Mouse (Mus musculus) C2C12 (cell line): ENCODE data around the gene Rerg.

Experiments
- CEBPB ChIP-seq: IDR thresholded peaks from one replicate; pipeline ENCODE4 v1.6.1; 2011; ENCODE audit warnings: low read depth, mild to moderate bottlenecking, control low read depth, moderate library complexity
- CTCF ChIP-seq: IDR thresholded peaks from one replicate; pipeline ENCODE4 v1.5.1; 2011; ENCODE audit not compliant: control insufficient read depth, insufficient read depth, insufficient read length
- FOSL1 ChIP-seq: IDR thresholded peaks from one replicate; pipeline ENCODE4 v1.8.0; 2011; ENCODE audit warnings: mild to moderate bottlenecking, low read length; ENCODE audit not compliant: poor library complexity, insufficient read depth, severe bottlenecking
- MAX ChIP-seq: IDR thresholded peaks from one replicate; pipeline ENCODE4 v1.6.1; 2011; ENCODE audit warnings: mild to moderate bottlenecking, control low read depth
- MYOD1 ChIP-seq: IDR thresholded peaks from one replicate; pipeline ENCODE4 v1.6.1; 2011; ENCODE audit warnings: low read depth; ENCODE audit not compliant: control insufficient read depth, insufficient read length
- MYOG ChIP-seq: IDR thresholded peaks from one replicate; pipeline ENCODE4 v1.6.1; 2011; ENCODE audit not compliant: control insufficient read depth, insufficient read length; ENCODE audit errors: extremely low read depth
- USF1 ChIP-seq: IDR thresholded peaks from one replicate; pipeline ENCODE4 v1.6.1; 2011; ENCODE audit warnings: low read depth, mild to moderate bottlenecking, control low read depth, moderate library complexity

- TF ChIP-seq CTCF (no peak), MYOD1 (no peak), FOSL1 (no peak), MAX (no peak), MYOG (no peak), USF1 (no peak), CEBPB (no peak)
These were observed 10.8 kb downstream of the Rerg start for GRCm38 (mm10) chr6:137159372-137159926.
